Mouse (Mus musculus): ENCODE results near the gene Hnf1a. TPM values are rescaled to one million over a fixed set of nuclear protein-coding genes. Genes with fewer than 3 reads are reported as not detected.

The Hnf1a gene
- polyA plus RNA-seq, 1 experiment from 2014 or later: not detected

GRCm38 (mm10) chr5:114979250-114980121 lies 8.6 kb upstream of the Hnf1a start:
- Histone ChIP-seq H3K27me3 (ENCODE audit: control insufficient read depth, insufficient read depth, low read length) (no peaks in the 10 kb centered on the region), H3K27ac (replicated peaks in 1 of 2; ENCODE audit: control insufficient read depth in 1 of 2, insufficient read depth in 1 of 2, low read depth in 2 of 2, low read length in 2 of 2) (no peak overlapping the region), H3K9ac (ENCODE audit: low read length) (peak overlapping the region; percentile 48), H3K9me3 (ENCODE audit: control insufficient read depth, low read length) (no peaks in the 10 kb centered on the region), H3K4me1 (ENCODE audit: control insufficient read depth in 2 of 2, insufficient read depth in 2 of 2, low read length in 2 of 2) (peaks cover 5 to 10% of the 10 kb centered on the region in 2 experiments; a peak in 3 of 4 replicates), H3K36me3 (ENCODE audit: control insufficient read depth, insufficient read depth, low read length) (no peaks in the 10 kb centered on the region), H3K4me2 (ENCODE audit: low read length) (peak overlapping the region; percentile 91), H3K4me3 (ENCODE audit: control insufficient read depth in 1 of 2, insufficient read depth in 1 of 2, low read depth in 1 of 2, low read length in 2 of 2) (peak overlapping the region; percentile 43 to 44)
- ATAC-seq (ENCODE audit: insufficient number of reproducible peaks, insufficient read depth, low FRiP score, low read depth): peak; percentile 52; the same call in 1 of the 2 replicates
- WGBS: 3% methylated on average over 32 of the region's 32 CpGs

GRCm38 (mm10) chr5:114978888-114979249 lies 8.0 kb upstream of the Hnf1a start:
- no peak for ATAC-seq (ENCODE audit: insufficient number of reproducible peaks, insufficient read depth, low FRiP score, low read depth)
- peak overlapping the region; percentile 43 to 44 for H3K4me3 ChIP-seq (ENCODE audit: control insufficient read depth in 1 of 2, insufficient read depth in 1 of 2, low read depth in 1 of 2, low read length in 2 of 2)
- no peaks in the 10 kb centered on the region for H3K27me3 ChIP-seq (ENCODE audit: control insufficient read depth, insufficient read depth, low read length)
- H3K36me3 ChIP-seq (ENCODE audit: control insufficient read depth, insufficient read depth, low read length): no peaks in the 10 kb centered on the region
- peaks cover 5 to 10% of the 10 kb centered on the region in 2 experiments; a peak in 3 of 4 replicates for H3K4me1 ChIP-seq (ENCODE audit: control insufficient read depth in 2 of 2, insufficient read depth in 2 of 2, low read length in 2 of 2)
- no peaks in the 10 kb centered on the region for H3K9me3 ChIP-seq (ENCODE audit: control insufficient read depth, low read length)
- H3K27ac ChIP-seq (replicated peaks in 1 of 2; ENCODE audit: control insufficient read depth in 1 of 2, insufficient read depth in 1 of 2, low read depth in 2 of 2, low read length in 2 of 2): no peak overlapping the region
- H3K9ac ChIP-seq (ENCODE audit: low read length): peak overlapping the region; percentile 48; the same call in 1 of the 2 replicates
- WGBS: 2% methylated on average over 6 of the region's 6 CpGs
- peak overlapping the region; percentile 91 for H3K4me2 ChIP-seq (ENCODE audit: low read length)

DNA sequence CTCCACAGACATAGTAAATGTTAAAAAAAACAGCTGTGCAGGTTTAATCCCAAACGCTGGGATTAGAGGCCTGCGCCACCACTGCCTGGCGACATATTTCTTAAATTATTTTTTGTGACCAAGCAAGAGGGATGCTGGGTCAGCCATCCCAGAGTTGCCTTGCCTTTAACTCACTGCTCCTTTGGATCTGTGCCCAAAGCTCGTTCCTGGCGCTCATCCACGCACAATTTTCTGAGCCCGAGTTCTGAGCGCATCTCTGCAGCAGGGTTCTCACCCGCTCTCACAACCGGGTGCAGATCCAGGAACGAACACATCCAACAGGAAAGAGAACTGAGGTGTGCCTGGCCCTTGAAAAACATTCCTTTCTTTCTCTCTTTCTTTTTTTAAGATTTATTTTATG lies 7.6 kb upstream of the Hnf1a start:
- Histone ChIP-seq H3K4me1 (ENCODE audit: control insufficient read depth in 2 of 2, insufficient read depth in 2 of 2, low read length in 2 of 2) (peaks cover 5 to 10% of the 10 kb centered on the region in 2 experiments; a peak in 3 of 4 replicates), H3K4me3 (ENCODE audit: control insufficient read depth in 1 of 2, insufficient read depth in 1 of 2, low read depth in 1 of 2, low read length in 2 of 2) (no peak overlapping the region), H3K9ac (ENCODE audit: low read length) (no peak overlapping the region), H3K27ac (replicated peaks in 1 of 2; ENCODE audit: control insufficient read depth in 1 of 2, insufficient read depth in 1 of 2, low read depth in 2 of 2, low read length in 2 of 2) (no peak overlapping the region), H3K4me2 (ENCODE audit: low read length) (no peak overlapping the region), H3K36me3 (ENCODE audit: control insufficient read depth, insufficient read depth, low read length) (no peaks in the 10 kb centered on the region), H3K27me3 (ENCODE audit: control insufficient read depth, insufficient read depth, low read length) (no peaks in the 10 kb centered on the region), H3K9me3 (ENCODE audit: control insufficient read depth, low read length) (no peaks in the 10 kb centered on the region)
- 59% methylated on average over 11 of the region's 11 CpGs for WGBS
- no peak for ATAC-seq (ENCODE audit: insufficient number of reproducible peaks, insufficient read depth, low FRiP score, low read depth)

- H3K4me1 ChIP-seq (ENCODE audit: control insufficient read depth in 2 of 2, insufficient read depth in 2 of 2, low read length in 2 of 2): peaks cover 5 to 10% of the 10 kb centered on the region in 2 experiments; a peak in 3 of 4 replicates
- no peak overlapping the region for H3K27ac ChIP-seq (replicated peaks in 1 of 2; ENCODE audit: control insufficient read depth in 1 of 2, insufficient read depth in 1 of 2, low read depth in 2 of 2, low read length in 2 of 2)
- no peaks in the 10 kb centered on the region for H3K36me3 ChIP-seq (ENCODE audit: control insufficient read depth, insufficient read depth, low read length)
- no peak overlapping the region for H3K4me2 ChIP-seq (ENCODE audit: low read length)
- no peak for ATAC-seq (ENCODE audit: insufficient number of reproducible peaks, insufficient read depth, low FRiP score, low read depth)
- no peaks in the 10 kb centered on the region for H3K27me3 ChIP-seq (ENCODE audit: control insufficient read depth, insufficient read depth, low read length)
- H3K9me3 ChIP-seq (ENCODE audit: control insufficient read depth, low read length): no peaks in the 10 kb centered on the region
- no peak overlapping the region for H3K4me3 ChIP-seq (ENCODE audit: control insufficient read depth in 1 of 2, insufficient read depth in 1 of 2, low read depth in 1 of 2, low read length in 2 of 2)
- no peak overlapping the region for H3K9ac ChIP-seq (ENCODE audit: low read length)
These were observed 6.0 kb upstream of the Hnf1a start for GRCm38 (mm10) chr5:114976935-114977334.

DNA sequence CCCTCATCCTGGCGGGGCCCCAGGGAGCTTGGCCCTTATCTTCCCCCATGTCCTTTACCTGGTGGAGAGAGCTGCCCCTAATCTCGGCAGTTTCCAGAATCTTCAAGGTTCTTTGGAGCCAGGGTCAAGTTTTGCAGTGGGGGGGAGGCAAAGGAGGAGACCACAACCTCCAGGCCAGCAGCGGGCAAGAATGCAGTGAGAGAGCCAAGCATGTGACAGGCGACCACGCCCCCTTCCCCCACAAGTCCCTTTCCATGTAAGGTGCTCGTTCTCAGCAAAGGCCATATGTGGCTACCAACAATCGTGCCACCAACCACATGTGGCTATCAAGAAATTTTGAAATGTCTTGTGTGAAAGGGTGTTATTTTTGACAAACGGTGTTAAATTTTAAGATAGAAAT lies 2.2 kb upstream of the Hnf1a start:
- peaks cover 18% of the 10 kb centered on the region for H3K27me3 ChIP-seq (ENCODE audit: control insufficient read depth, insufficient read depth, low read length)
- H3K27ac ChIP-seq (replicated peaks in 1 of 2; ENCODE audit: control insufficient read depth in 1 of 2, insufficient read depth in 1 of 2, low read depth in 2 of 2, low read length in 2 of 2): no peak overlapping the region
- no peaks in the 10 kb centered on the region for H3K36me3 ChIP-seq (ENCODE audit: control insufficient read depth, insufficient read depth, low read length)
- no peak for ATAC-seq (ENCODE audit: insufficient number of reproducible peaks, insufficient read depth, low FRiP score, low read depth)
- H3K4me3 ChIP-seq (ENCODE audit: control insufficient read depth in 1 of 2, insufficient read depth in 1 of 2, low read depth in 1 of 2, low read length in 2 of 2): no peak overlapping the region
- H3K4me1 ChIP-seq (ENCODE audit: control insufficient read depth in 2 of 2, insufficient read depth in 2 of 2, low read length in 2 of 2): no peaks in the 10 kb centered on the region
- no peak overlapping the region for H3K9ac ChIP-seq (ENCODE audit: low read length)
- no peaks in the 10 kb centered on the region for H3K9me3 ChIP-seq (ENCODE audit: control insufficient read depth, low read length)
- 63% methylated on average over 8 of the region's 8 CpGs for WGBS
- H3K4me2 ChIP-seq (ENCODE audit: low read length): no peak overlapping the region

DNA sequence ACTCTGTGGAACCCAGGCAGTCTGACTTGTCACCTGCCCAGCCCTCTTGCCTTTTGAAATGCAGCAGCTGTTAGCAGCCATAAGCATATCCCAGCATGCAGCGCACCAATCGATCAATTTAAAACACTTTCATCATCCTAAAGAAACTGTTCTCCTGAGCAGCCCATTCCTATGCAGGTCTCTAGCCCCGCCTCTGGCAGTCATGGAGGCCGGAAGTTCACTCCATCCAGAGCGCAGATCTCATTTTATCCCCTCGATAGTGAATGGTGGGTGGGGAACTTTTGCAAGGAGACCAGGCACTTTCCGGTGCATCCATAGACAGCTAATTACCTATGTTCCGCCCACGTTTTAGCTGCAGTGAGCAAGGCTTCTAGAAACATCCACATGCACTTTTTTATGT lies 1.3 kb upstream of the Hnf1a start:
- Histone ChIP-seq H3K36me3 (ENCODE audit: control insufficient read depth, insufficient read depth, low read length) (no peaks in the 10 kb centered on the region), H3K4me2 (ENCODE audit: low read length) (no peak overlapping the region), H3K4me3 (ENCODE audit: control insufficient read depth in 1 of 2, insufficient read depth in 1 of 2, low read depth in 1 of 2, low read length in 2 of 2) (no peak overlapping the region), H3K27ac (replicated peaks in 1 of 2; ENCODE audit: control insufficient read depth in 1 of 2, insufficient read depth in 1 of 2, low read depth in 2 of 2, low read length in 2 of 2) (no peak overlapping the region), H3K9ac (ENCODE audit: low read length) (no peak overlapping the region), H3K27me3 (ENCODE audit: control insufficient read depth, insufficient read depth, low read length) (peaks cover 27% of the 10 kb centered on the region), H3K4me1 (ENCODE audit: control insufficient read depth in 2 of 2, insufficient read depth in 2 of 2, low read length in 2 of 2) (0 out of 4 replicates have a peak, but pooled peaks cover 0 to 2% of the 10 kb centered on the region in 2 experiments), H3K9me3 (ENCODE audit: control insufficient read depth, low read length) (no peaks in the 10 kb centered on the region)
- WGBS: 77% methylated on average over 9 of the region's 9 CpGs
- ATAC-seq (ENCODE audit: insufficient number of reproducible peaks, insufficient read depth, low FRiP score, low read depth): no peak

DNA sequence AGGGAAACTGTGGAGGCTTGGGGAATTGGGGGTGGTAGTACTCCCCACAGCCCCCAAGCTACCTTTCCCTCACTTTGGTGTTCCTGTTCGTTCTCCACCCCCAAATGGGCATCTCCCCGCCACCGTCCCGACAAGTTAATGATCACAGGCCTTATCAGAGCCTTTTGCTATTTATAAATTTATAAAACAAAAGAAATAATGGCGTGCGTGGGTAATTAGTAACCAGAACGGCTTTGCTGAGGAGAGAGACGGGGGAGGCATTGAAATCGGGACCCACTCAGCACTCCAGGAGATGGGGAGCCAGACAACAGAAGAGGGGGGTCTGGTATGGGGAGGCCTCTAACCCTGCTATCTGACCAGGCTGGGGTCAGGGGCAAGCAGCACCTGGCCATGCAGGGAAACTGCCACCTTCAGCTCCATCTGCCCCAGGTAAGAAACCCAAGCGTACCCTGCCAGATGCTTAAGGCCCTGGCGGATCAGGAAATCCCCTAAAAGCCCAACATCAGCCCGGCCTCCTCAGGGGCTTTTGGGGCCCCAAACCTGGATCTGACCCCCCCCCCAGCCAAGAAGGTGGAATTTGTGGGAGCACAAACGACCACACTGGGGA lies 1.2 kb downstream of the Hnf1a start:
- 58% methylated on average over 13 of the region's 13 CpGs for WGBS
- Histone ChIP-seq H3K27me3 (ENCODE audit: control insufficient read depth, insufficient read depth, low read length) (peaks cover 30% of the 10 kb centered on the region), H3K9me3 (ENCODE audit: control insufficient read depth, low read length) (no peaks in the 10 kb centered on the region), H3K4me3 (ENCODE audit: control insufficient read depth in 1 of 2, insufficient read depth in 1 of 2, low read depth in 1 of 2, low read length in 2 of 2) (no peak overlapping the region), H3K27ac (replicated peaks in 1 of 2; ENCODE audit: control insufficient read depth in 1 of 2, insufficient read depth in 1 of 2, low read depth in 2 of 2, low read length in 2 of 2) (no peak overlapping the region), H3K9ac (ENCODE audit: low read length) (no peak overlapping the region), H3K4me2 (ENCODE audit: low read length) (no peak overlapping the region), H3K36me3 (ENCODE audit: control insufficient read depth, insufficient read depth, low read length) (no peaks in the 10 kb centered on the region), H3K4me1 (ENCODE audit: control insufficient read depth in 2 of 2, insufficient read depth in 2 of 2, low read length in 2 of 2) (peaks cover 7 to 8% of the 10 kb centered on the region in 2 experiments)
- ATAC-seq (ENCODE audit: insufficient number of reproducible peaks, insufficient read depth, low FRiP score, low read depth): no peak

Measured in heart, embryonic 14.5 days (tissue).